Mouse (Mus musculus) forebrain, embryonic 10.5 days (tissue): ENCODE measurements at regions not wholly inside any gene's neighbourhood (a gene's known extent, or its start where the extent isn't known, plus 50 kb on each side); places are given as distances from the start of the nearest gene placed in this dataset.

Experiments used
- DNase-seq: peaks from one replicate; pipeline ENCODE4 v3.0.0-alpha.2; 2017; ENCODE audit warnings: low spot score; ENCODE audit errors: extremely low spot score
- H3K27ac ChIP-seq: fragments of 300-500 bp; sonication (generic); 2 replicates; pipeline ENCODE4 v1.5.1; 2016; ENCODE audit warnings: mild to moderate bottlenecking
- H3K27me3 ChIP-seq: fragments of 300-500 bp; sonication (generic); 2 replicates; pipeline ENCODE4 v1.6.1; 2016; ENCODE audit warnings: mild to moderate bottlenecking; ENCODE audit not compliant: poor library complexity, severe bottlenecking
- H3K36me3 ChIP-seq: fragments of 300-500 bp; sonication (generic); replicated peaks from 2 replicates; pipeline ENCODE4 v1.6.1; 2016; ENCODE audit warnings: mild to moderate bottlenecking, moderate library complexity
- H3K4me1 ChIP-seq: fragments of 300-500 bp; sonication (generic); 2 replicates; pipeline ENCODE4 v1.6.1; 2016
- H3K4me3 ChIP-seq: fragments of 300-500 bp; sonication (generic); 2 replicates; pipeline ENCODE4 v1.5.1; 2016; ENCODE audit warnings: mild to moderate bottlenecking, moderate library complexity
- H3K9me3 ChIP-seq: fragments of 300-500 bp; sonication (generic); 2 replicates; pipeline ENCODE4 v1.6.1; 2016; ENCODE audit warnings: mild to moderate bottlenecking, moderate library complexity
- WGBS: fragments of 180-500 bp; shearing (Covaris S2); methylation state at CpG from one replicate; pipeline ENCODE4 v1.1.7; 2016; 5-methylcytosine and 5-hydroxymethylcytosine counted together

GRCm38 (mm10) chr7:95250651-95251050, 920.4 kb upstream of the Tenm4 start:
- no peak for DNase-seq

GRCm38 (mm10) chr7:95253862-95254545, 917.0 kb upstream of the Tenm4 start:
- H3K36me3 ChIP-seq, result no peaks in the 10 kb centered on the region
- H3K27ac ChIP-seq, result no peak overlapping the region
- H3K4me1 ChIP-seq, result no peaks in the 10 kb centered on the region
- WGBS, result 91% methylated on average over 5 of the region's 5 CpGs
- DNase-seq, result no peak
- H3K9me3 ChIP-seq, result no peaks in the 10 kb centered on the region
- no peaks in the 10 kb centered on the region for H3K27me3 ChIP-seq
- no peak overlapping the region for H3K4me3 ChIP-seq

More at GRCm38 (mm10) chr7:95250651-95251050, 920.4 kb upstream of the Tenm4 start:
- Histone ChIP-seq H3K36me3 (no peaks in the 10 kb centered on the region), H3K4me3 (no peak overlapping the region), H3K4me1 (no peaks in the 10 kb centered on the region), H3K27me3 (no peaks in the 10 kb centered on the region), H3K27ac (no peak overlapping the region), H3K9me3 (no peaks in the 10 kb centered on the region)

DNA sequence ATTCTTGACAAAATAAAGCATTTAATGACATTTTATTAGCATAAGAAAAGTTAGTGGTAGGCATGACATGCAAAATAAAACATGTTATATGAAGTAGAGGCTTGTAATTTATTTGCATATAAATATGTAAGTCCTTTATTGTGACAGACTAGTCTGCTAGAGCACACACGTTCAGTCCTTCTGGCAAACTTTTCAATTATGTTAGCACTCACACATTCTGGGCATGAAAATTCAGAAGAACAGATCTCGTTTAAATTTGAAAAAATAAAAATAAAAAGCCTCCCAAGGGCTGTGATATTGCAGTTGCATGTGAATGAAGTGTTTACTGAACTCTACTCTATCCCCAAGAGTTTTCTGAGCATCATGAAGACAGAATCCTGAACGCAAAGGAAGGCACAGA, 916.1 kb upstream of the Tenm4 start:
- H3K4me1 ChIP-seq, result no peaks in the 10 kb centered on the region
- DNase-seq, result no peak
- H3K9me3 ChIP-seq, result no peaks in the 10 kb centered on the region
- no peaks in the 10 kb centered on the region for H3K27me3 ChIP-seq
- no peak overlapping the region for H3K4me3 ChIP-seq
- H3K27ac ChIP-seq, result no peak overlapping the region
- no peaks in the 10 kb centered on the region for H3K36me3 ChIP-seq
- WGBS, result 77% methylated on average over 3 of the region's 3 CpGs

- H3K9me3 ChIP-seq, result no peaks in the 10 kb centered on the region
- H3K36me3 ChIP-seq, result no peaks in the 10 kb centered on the region
- H3K4me1 ChIP-seq, result no peaks in the 10 kb centered on the region
- H3K27ac ChIP-seq, result no peak overlapping the region
- DNase-seq, result no peak
- H3K27me3 ChIP-seq, result no peaks in the 10 kb centered on the region
- H3K4me3 ChIP-seq, result no peak overlapping the region
Observed at GRCm38 (mm10) chr7:95255699-95256098, 915.3 kb upstream of the Tenm4 start.

- Histone ChIP-seq H3K27ac (no peak overlapping the region), H3K4me3 (no peak overlapping the region), H3K36me3 (no peaks in the 10 kb centered on the region), H3K4me1 (no peaks in the 10 kb centered on the region), H3K9me3 (no peaks in the 10 kb centered on the region), H3K27me3 (no peaks in the 10 kb centered on the region)
- DNase-seq, result no peak
- 88% methylated on average over 3 of the region's 3 CpGs for WGBS
Observed at GRCm38 (mm10) chr7:95262942-95263341, 908.1 kb upstream of the Tenm4 start.

- H3K27me3 ChIP-seq, result no peaks in the 10 kb centered on the region
- H3K4me1 ChIP-seq, result 0 out of 2 replicates have a peak, but pooled peaks cover 4% of the 10 kb centered on the region
- H3K27ac ChIP-seq, result no peak overlapping the region
- H3K4me3 ChIP-seq, result no peak overlapping the region
- no peak for DNase-seq
- H3K9me3 ChIP-seq, result no peaks in the 10 kb centered on the region
- no peaks in the 10 kb centered on the region for H3K36me3 ChIP-seq
- 90% methylated on average over 1 of the region's 1 CpGs for WGBS
Observed at GRCm38 (mm10) chr7:95277237-95277636, 893.8 kb upstream of the Tenm4 start.

DNA sequence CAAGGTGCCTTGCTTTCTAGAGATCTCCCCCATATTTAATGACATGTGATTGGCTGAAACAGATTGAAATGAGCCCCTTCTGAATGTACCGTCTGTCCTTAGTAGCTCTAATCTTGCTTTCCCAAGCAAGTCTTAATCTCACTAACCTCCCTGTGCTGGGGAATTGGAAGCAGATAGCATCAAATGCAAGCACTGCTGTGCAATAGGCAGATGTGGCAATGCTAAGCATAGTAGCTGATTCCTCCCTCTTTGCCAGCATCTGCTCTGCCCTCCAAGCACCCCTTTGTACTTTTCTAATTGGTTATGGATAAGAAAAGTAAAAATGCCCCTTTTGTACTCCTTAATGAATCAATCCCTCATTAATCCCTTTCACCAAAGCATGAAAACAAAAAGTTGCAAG, 857.4 kb upstream of the Tenm4 start:
- DNase-seq, result no peak
- WGBS, result 38% methylated on average over 1 of the region's 1 CpGs
- Histone ChIP-seq H3K4me1 (peaks cover 6% of the 10 kb centered on the region; the same call in 1 of the 2 replicates), H3K36me3 (no peaks in the 10 kb centered on the region), H3K4me3 (no peak overlapping the region), H3K27me3 (peaks cover 2% of the 10 kb centered on the region; the same call in 1 of the 2 replicates), H3K27ac (0 out of 2 replicates have a peak overlapping the region, but pooled peaks have one; percentile 15), H3K9me3 (no peaks in the 10 kb centered on the region)

GRCm38 (mm10) chr7:95323084-95323483, 848.0 kb upstream of the Tenm4 start:
- Histone ChIP-seq H3K27me3 (peaks cover 51% of the 10 kb centered on the region), H3K4me3 (no peak overlapping the region), H3K9me3 (no peaks in the 10 kb centered on the region), H3K4me1 (no peaks in the 10 kb centered on the region), H3K36me3 (no peaks in the 10 kb centered on the region), H3K27ac (no peak overlapping the region)
- no peak for DNase-seq
- 39% methylated on average over 3 of the region's 3 CpGs for WGBS

GRCm38 (mm10) chr7:95324939-95325338, 846.1 kb upstream of the Tenm4 start:
- Histone ChIP-seq H3K4me1 (no peaks in the 10 kb centered on the region), H3K4me3 (no peak overlapping the region), H3K36me3 (no peaks in the 10 kb centered on the region), H3K27me3 (peaks cover 39% of the 10 kb centered on the region), H3K9me3 (no peaks in the 10 kb centered on the region), H3K27ac (no peak overlapping the region)
- DNase-seq, result no peak
- WGBS, result 89% methylated on average over 3 of the region's 3 CpGs

GRCm38 (mm10) chr7:95332037-95332436, 839.0 kb upstream of the Tenm4 start:
- Histone ChIP-seq H3K4me3 (no peak overlapping the region), H3K27me3 (no peaks in the 10 kb centered on the region; the same call in 1 of the 2 replicates), H3K4me1 (no peaks in the 10 kb centered on the region), H3K9me3 (no peaks in the 10 kb centered on the region), H3K36me3 (no peaks in the 10 kb centered on the region), H3K27ac (no peak overlapping the region)
- DNase-seq, result no peak
- 26% methylated on average over 4 of the region's 4 CpGs for WGBS

DNA sequence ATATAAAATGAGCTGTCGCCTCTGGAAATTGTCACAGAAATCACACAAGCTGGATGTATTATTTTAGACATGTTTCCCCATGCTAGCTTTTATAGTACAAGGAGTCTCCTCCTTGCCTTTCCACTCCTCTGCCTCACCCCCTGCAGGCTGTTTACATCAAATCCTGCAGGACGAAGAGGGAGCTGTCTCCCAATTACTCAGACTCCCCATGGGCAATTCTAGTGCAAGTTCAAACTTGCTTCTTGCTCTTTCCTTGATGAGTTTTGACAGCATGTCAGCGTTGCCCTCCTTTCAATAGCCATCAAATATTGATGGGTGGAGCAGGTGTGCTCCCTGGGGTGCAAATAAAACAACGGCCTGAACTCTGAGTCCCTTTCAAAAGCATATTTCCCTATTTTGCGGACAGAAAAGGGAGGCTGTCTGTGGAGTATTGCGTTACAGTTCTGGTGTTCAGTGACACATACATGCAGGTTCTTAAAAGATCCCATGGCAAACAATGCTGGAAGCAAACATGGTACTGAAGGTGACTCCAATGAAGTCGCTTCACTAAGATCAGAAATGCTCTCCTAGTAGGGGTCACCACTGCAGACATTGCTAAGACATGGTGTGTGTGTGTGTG, 820.8 kb upstream of the Tenm4 start:
- Histone ChIP-seq H3K4me1 (peaks cover 18% of the 10 kb centered on the region), H3K9me3 (no peaks in the 10 kb centered on the region), H3K27me3 (no peaks in the 10 kb centered on the region), H3K36me3 (no peaks in the 10 kb centered on the region), H3K27ac (no peak overlapping the region), H3K4me3 (no peak overlapping the region)
- 70% methylated on average over 7 of the region's 7 CpGs for WGBS
- DNase-seq, result no peak

DNA sequence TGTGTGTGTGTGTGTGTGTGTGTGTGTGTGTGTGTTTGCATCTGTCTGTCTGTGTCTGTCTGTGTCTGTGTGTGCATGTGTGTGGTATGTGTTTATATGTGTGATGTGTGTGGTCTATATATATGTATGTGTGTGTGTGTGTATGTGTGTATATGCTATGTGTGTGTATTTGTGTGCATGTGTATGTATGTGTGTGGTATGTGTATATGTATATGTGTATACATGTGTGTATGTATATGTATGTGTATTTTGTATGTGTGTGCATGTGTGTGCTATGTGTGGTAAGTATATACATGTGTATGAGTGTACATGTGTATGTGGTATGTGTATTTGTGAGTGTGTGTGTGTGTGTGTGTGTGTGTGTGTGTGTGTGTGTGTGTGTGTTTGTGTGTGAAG, 820.2 kb upstream of the Tenm4 start:
- no peaks in the 10 kb centered on the region for H3K27me3 ChIP-seq
- DNase-seq, result no peak
- peaks cover 18% of the 10 kb centered on the region for H3K4me1 ChIP-seq
- no peak overlapping the region for H3K4me3 ChIP-seq
- no peaks in the 10 kb centered on the region for H3K9me3 ChIP-seq
- H3K27ac ChIP-seq, result no peak overlapping the region
- H3K36me3 ChIP-seq, result no peaks in the 10 kb centered on the region

GRCm38 (mm10) chr7:95351337-95351736, 819.7 kb upstream of the Tenm4 start:
- Histone ChIP-seq H3K27me3 (no peaks in the 10 kb centered on the region), H3K36me3 (no peaks in the 10 kb centered on the region), H3K4me1 (peaks cover 18% of the 10 kb centered on the region), H3K4me3 (no peak overlapping the region), H3K27ac (0 out of 2 replicates have a peak overlapping the region, but pooled peaks have one; percentile 40), H3K9me3 (no peaks in the 10 kb centered on the region)
- WGBS, result 87% methylated on average over 2 of the region's 2 CpGs
- DNase-seq, result no peak
